ENCODE assay signal across 1 mouse cellular context in the genomic region with DNA sequence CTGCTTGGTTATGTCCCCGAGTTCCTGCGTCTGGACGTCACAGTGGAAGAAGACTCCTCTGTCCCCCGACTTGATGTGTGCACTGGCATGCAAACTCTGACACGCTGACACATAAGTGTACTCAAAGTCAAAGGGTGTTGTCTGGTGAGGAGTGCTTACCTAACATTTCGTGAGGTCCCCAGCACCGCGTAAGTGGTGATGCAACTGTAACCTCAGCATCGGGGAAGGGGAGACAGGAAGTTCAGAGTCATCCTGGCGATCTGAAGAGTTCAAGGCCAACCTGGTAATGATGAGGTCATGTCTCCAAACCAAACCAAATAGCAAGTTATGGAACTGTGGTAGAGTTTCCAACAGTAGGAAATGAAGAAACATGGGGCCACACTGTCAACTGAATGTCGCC.
TF ChIP-seq lines count a peak whose summit lies in the region.

No protein-coding gene starts in this region.

TF ChIP-seq in myocyte, 11 proteins besides CTCF, POLR2A, EP300 and RAD21:
- TF ChIP-seq TCF12 (IDR thresholded peaks at IDR 0.05; ENCODE audit: insufficient read depth, poor library complexity, severe bottlenecking) (no peak), REST (IDR thresholded peaks at IDR 0.05; ENCODE audit: insufficient read depth, insufficient read length) (no peak), MYOG (IDR thresholded peaks at IDR 0.05; ENCODE audit: control insufficient read depth in 1 of 3, insufficient read depth in 1 of 3, insufficient read length in 2 of 3, low read depth in 2 of 3) (no peak), SRF (IDR thresholded peaks at IDR 0.05; ENCODE audit: control insufficient read depth, insufficient read length, low read depth) (no peak), CEBPB (IDR thresholded peaks at IDR 0.05; ENCODE audit: insufficient read depth, poor library complexity, severe bottlenecking) (no peak), USF1 (IDR thresholded peaks at IDR 0.05; ENCODE audit: low read depth) (no peak), E2F4 (IDR thresholded peaks at IDR 0.05; ENCODE audit: insufficient read depth) (no peak), TCF3 (IDR thresholded peaks at IDR 0.05; ENCODE audit: insufficient read length, low read depth) (no peak)
